Mouse (Mus musculus) lung, postnatal 0 days (tissue): ENCODE data around the gene Bmp6. TPM values are rescaled to one million over a fixed set of nuclear protein-coding genes. Genes with fewer than 3 reads are reported as not detected.

Source experiments
- ATAC-seq: fragments of 200-750 bp; cut with Nextera tagmentation; 2 replicates; pipeline ENCODE4 v1.8.0; 2017; ENCODE audit warnings: moderate library complexity
- DNase-seq: peaks from one replicate; pipeline ENCODE4 v3.0.0-alpha.2; 2016; ENCODE audit warnings: low spot score
- H3K27ac ChIP-seq: fragments of 300-500 bp; sonication (generic); 2 replicates; pipeline ENCODE4 v1.5.1; 2014; ENCODE audit warnings: antibody characterized with exemption, mild to moderate bottlenecking, low read length, mixed read lengths
- H3K27me3 ChIP-seq: fragments of 300-500 bp; sonication (generic); replicated peaks from 2 replicates; pipeline ENCODE4 v1.6.1; 2014; ENCODE audit warnings: low read length, mixed read lengths; ENCODE audit not compliant: insufficient read depth
- H3K36me3 ChIP-seq: fragments of 300-500 bp; sonication (generic); 2 replicates; pipeline ENCODE4 v1.6.1; 2014; ENCODE audit warnings: low read length, mixed read lengths; ENCODE audit not compliant: insufficient read depth
- H3K4me1 ChIP-seq: fragments of 300-500 bp; sonication (generic); 2 replicates; pipeline ENCODE4 v1.6.1; 2014; ENCODE audit warnings: antibody characterized with exemption, low read depth, low read length, mixed read lengths; ENCODE audit not compliant: insufficient read depth
- H3K4me2 ChIP-seq: fragments of 300-500 bp; sonication (generic); replicated peaks from 2 replicates; pipeline ENCODE4 v1.6.1; 2014; ENCODE audit warnings: low read depth, mild to moderate bottlenecking, low read length, moderate library complexity, mixed read lengths
- H3K4me3 ChIP-seq: fragments of 300-500 bp; sonication (generic); 2 replicates; pipeline ENCODE4 v1.5.1; 2014; ENCODE audit warnings: low read depth, low read length
- H3K9ac ChIP-seq: fragments of 300-500 bp; sonication (generic); replicated peaks from 2 replicates; pipeline ENCODE4 v1.6.1; 2014; ENCODE audit warnings: low read depth, mild to moderate bottlenecking
- H3K9me3 ChIP-seq: fragments of 300-500 bp; sonication (generic); 2 replicates; pipeline ENCODE4 v1.6.1; 2016; ENCODE audit warnings: low read length, mixed read lengths
- CTCF ChIP-seq: IDR thresholded peaks from 2 replicates; pipeline ENCODE4 v1.5.1; 2016; ENCODE audit warnings: antibody characterized with exemption, mild to moderate bottlenecking
- EP300 ChIP-seq: IDR thresholded peaks from 2 replicates; pipeline ENCODE4 v1.6.1; 2016; ENCODE audit warnings: antibody characterized with exemption, mild to moderate bottlenecking, control low read depth
- WGBS: fragments of 180-500 bp; shearing (Covaris S2); extraction: QIAGEN DNeasy Blood & Tissue Kit; methylation state at CpG from one replicate; pipeline ENCODE4 v1.1.7; 2014; 5-methylcytosine and 5-hydroxymethylcytosine counted together
- polyA plus RNA-seq: library from polyadenylated mRNA; unstranded; fragments of >200 nt; fragmentation: Nextera tagmentation; extraction: Ambion mirVana; gene quantifications from 2 replicates; pipeline ENCODE4 v1.2.1, GENCODE M21; 2015

Bmp6 gene
- polyA plus RNA-seq, 1 experiment from 2014 or later = 3.0 TPM

- peak; percentile 68 for DNase-seq
- WGBS = 63% methylated on average over 2 of the region's 2 CpGs
- H3K9me3 ChIP-seq = no peaks in the 10 kb centered on the region
- peaks cover 3% of the 10 kb centered on the region; the same call in 1 of the 2 replicates for H3K4me1 ChIP-seq
- H3K27ac ChIP-seq = no peak overlapping the region
- H3K4me3 ChIP-seq = no peak overlapping the region
- no peak overlapping the region for H3K4me2 ChIP-seq
- no peaks in the 10 kb centered on the region for H3K27me3 ChIP-seq
- no peak overlapping the region for H3K9ac ChIP-seq
- ATAC-seq = peak; percentile 63
- peaks cover 31% of the 10 kb centered on the region for H3K36me3 ChIP-seq
- no peak for TF ChIP-seq CTCF
- no peak for TF ChIP-seq EP300
Measured at GRCm38 (mm10) chr13:38515431-38515830, 170.5 kb downstream of the Bmp6 start.

DNA sequence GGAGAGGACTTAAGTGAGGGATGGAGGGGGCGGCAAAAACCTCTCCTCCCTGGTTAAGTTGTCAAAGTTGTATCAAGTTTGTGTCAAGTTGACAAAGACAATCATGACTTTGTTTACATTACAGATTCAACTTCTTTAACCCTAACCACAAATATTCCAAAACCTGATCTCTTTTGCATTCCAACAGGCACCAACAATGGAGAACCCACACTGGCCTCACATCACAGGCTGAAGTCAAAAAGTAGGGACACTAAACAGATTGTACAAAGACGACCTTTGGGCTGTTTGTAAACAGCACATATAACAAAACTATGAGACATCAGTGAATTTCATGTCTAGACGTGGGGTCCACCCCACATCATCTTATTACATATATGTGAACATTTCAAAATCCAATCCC is 170.9 kb downstream of the Bmp6 start:
- 47% methylated on average over 3 of the region's 3 CpGs for WGBS
- H3K36me3 ChIP-seq = peaks cover 29% of the 10 kb centered on the region

GRCm38 (mm10) chr13:38516582-38516981 is 171.7 kb downstream of the Bmp6 start:
- no peak for TF ChIP-seq CTCF
- no peak for TF ChIP-seq EP300
- 67% methylated on average over 11 of the region's 11 CpGs for WGBS

More for the DNA sequence above, 170.9 kb downstream of the Bmp6 start:
- DNase-seq (no peak), ATAC-seq (no peak)
- H3K9me3 ChIP-seq = no peaks in the 10 kb centered on the region
- no peak overlapping the region for H3K27ac ChIP-seq
- no peak overlapping the region for H3K9ac ChIP-seq
- no peak overlapping the region for H3K4me3 ChIP-seq
- TF ChIP-seq CTCF (no peak), EP300 (no peak)
- H3K4me1 ChIP-seq = peaks cover 3% of the 10 kb centered on the region; the same call in 1 of the 2 replicates
- no peaks in the 10 kb centered on the region for H3K27me3 ChIP-seq
- H3K4me2 ChIP-seq = no peak overlapping the region

GRCm38 (mm10) chr13:38520299-38520698 is 175.4 kb downstream of the Bmp6 start:
- TF ChIP-seq EP300 (no peak), CTCF (no peak)
- H3K36me3 ChIP-seq = peaks cover 29% of the 10 kb centered on the region

More at GRCm38 (mm10) chr13:38516582-38516981, 171.7 kb downstream of the Bmp6 start:
- DNase-seq = no peak
- ATAC-seq = peak; percentile 43; the same call in 1 of the 2 replicates
- Histone ChIP-seq H3K27ac (peak overlapping the region; percentile 47), H3K4me1 (peaks cover 6% of the 10 kb centered on the region; the same call in 1 of the 2 replicates), H3K36me3 (peaks cover 29% of the 10 kb centered on the region), H3K4me2 (no peak overlapping the region), H3K9me3 (no peaks in the 10 kb centered on the region), H3K4me3 (no peak overlapping the region), H3K9ac (no peak overlapping the region), H3K27me3 (no peaks in the 10 kb centered on the region)

GRCm38 (mm10) chr13:38522056-38522654 is 177.2 kb downstream of the Bmp6 start:
- ATAC-seq (peak; percentile 53), DNase-seq (peak; percentile 80)
- no peak overlapping the region for H3K9ac ChIP-seq
- no peak overlapping the region for H3K4me3 ChIP-seq
- H3K27ac ChIP-seq = peak overlapping the region; percentile 51
- no peaks in the 10 kb centered on the region for H3K27me3 ChIP-seq
- H3K4me2 ChIP-seq = no peak overlapping the region
- peaks cover 35% of the 10 kb centered on the region for H3K4me1 ChIP-seq
- no peaks in the 10 kb centered on the region for H3K9me3 ChIP-seq
- H3K36me3 ChIP-seq = peaks cover 21% of the 10 kb centered on the region; the same call in 1 of the 2 replicates
- WGBS = 58% methylated on average over 4 of the region's 4 CpGs
- TF ChIP-seq EP300 = peak; percentile 40
- TF ChIP-seq CTCF = no peak

More at GRCm38 (mm10) chr13:38520299-38520698, 175.4 kb downstream of the Bmp6 start:
- WGBS = 89% methylated on average over 11 of the region's 11 CpGs
- no peak overlapping the region for H3K4me3 ChIP-seq
- H3K9me3 ChIP-seq = no peaks in the 10 kb centered on the region
- no peak for ATAC-seq
- H3K4me1 ChIP-seq = peaks cover 27% of the 10 kb centered on the region
- H3K4me2 ChIP-seq = no peak overlapping the region
- no peak overlapping the region for H3K9ac ChIP-seq
- no peak for DNase-seq
- H3K27ac ChIP-seq = no peak overlapping the region
- no peaks in the 10 kb centered on the region for H3K27me3 ChIP-seq

DNA sequence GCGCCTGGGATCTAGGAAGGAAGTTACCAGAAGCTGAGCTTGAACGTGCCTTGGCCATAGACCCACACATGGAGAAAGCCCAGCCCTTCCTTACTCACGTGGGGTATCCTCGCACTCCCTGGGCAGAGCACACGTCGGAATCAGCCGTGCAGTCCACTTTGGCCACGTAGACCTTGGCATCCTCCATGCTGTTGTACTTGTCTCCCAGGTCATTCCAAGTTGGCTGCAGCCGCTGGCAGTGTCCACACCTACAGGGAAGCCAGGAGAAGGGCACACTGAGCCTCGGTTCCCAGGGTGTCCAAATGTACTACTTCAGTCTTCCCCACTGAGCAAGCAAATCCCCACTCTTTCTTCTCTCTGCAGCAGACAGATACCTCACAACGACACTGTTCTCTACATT is 178.3 kb downstream of the Bmp6 start:
- DNase-seq (no peak), ATAC-seq (no peak)
- TF ChIP-seq CTCF (no peak), EP300 (no peak)
- no peak overlapping the region for H3K9ac ChIP-seq
- H3K4me2 ChIP-seq = no peak overlapping the region
- H3K4me1 ChIP-seq = peaks cover 37% of the 10 kb centered on the region
- no peak overlapping the region for H3K4me3 ChIP-seq
- H3K9me3 ChIP-seq = no peaks in the 10 kb centered on the region
- peaks cover 15% of the 10 kb centered on the region; the same call in 1 of the 2 replicates for H3K36me3 ChIP-seq
- WGBS = 85% methylated on average over 11 of the region's 11 CpGs
- no peaks in the 10 kb centered on the region for H3K27me3 ChIP-seq
- peak overlapping the region; percentile 51; the same call in 1 of the 2 replicates for H3K27ac ChIP-seq
